Mouse (Mus musculus) spleen, adult 2 months (tissue): ENCODE data around the gene Cntn4.

Source experiments
- CTCF ChIP-seq: fragments of 200-500 bp; IDR thresholded peaks from 2 replicates; pipeline ENCODE4 v1.5.1; 2011; ENCODE audit warnings: mild to moderate bottlenecking, inconsistent platforms; ENCODE audit not compliant: insufficient read depth, insufficient read length, insufficient replicate concordance; ENCODE audit errors: extremely low read depth
- POLR2A ChIP-seq: fragments of 200-500 bp; IDR thresholded peaks from 2 replicates; pipeline ENCODE4 v1.6.1; 2011; ENCODE audit warnings: low read depth, low read length, inconsistent platforms

DNA sequence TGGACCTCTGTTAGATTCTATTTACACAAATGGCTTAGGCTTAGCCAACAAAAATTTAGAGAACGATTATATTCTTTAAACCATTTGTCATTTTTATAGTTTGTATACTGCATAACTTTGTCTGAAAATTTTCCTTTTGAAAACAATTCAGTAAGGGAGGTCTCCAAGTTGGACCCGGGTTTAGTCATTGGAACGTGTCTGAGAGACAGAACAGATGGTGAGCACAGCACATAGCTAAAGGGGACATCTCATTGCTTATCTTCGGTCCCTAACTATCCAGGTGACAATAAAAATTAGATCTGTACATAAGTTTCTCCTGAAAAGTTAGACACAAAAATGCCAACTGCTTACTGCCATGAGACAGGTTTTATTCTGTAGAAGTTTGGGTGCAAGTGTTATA, 420.4 kb downstream of the Cntn4 start:
- TF ChIP-seq POLR2A, result no peak
- TF ChIP-seq CTCF, result no peak
